Mouse (Mus musculus) olfactory bulb, adult 2 months (tissue): ENCODE results near the gene Eef1a2.

Experiments
- CTCF ChIP-seq: fragments of 200-500 bp; IDR thresholded peaks from 2 replicates; pipeline ENCODE4 v1.5.1; 2012; ENCODE audit warnings: low read depth, mild to moderate bottlenecking, low read length, moderate library complexity; ENCODE audit not compliant: insufficient read depth
- POLR2A ChIP-seq: fragments of 200-500 bp; IDR thresholded peaks from 2 replicates; pipeline ENCODE4 v1.6.1; 2012; ENCODE audit warnings: mild to moderate bottlenecking, low read depth, low read length, moderate library complexity; ENCODE audit not compliant: insufficient read depth

GRCm38 (mm10) chr2:181189321-181189720 lies 32.5 kb upstream of the Eef1a2 start:
- no peak for TF ChIP-seq POLR2A
- TF ChIP-seq CTCF, result no peak
